Mouse (Mus musculus) ES-Bruce4 (cell line): ENCODE results near the gene Mtln. TPM values are rescaled to one million over a fixed set of nuclear protein-coding genes. Genes with fewer than 3 reads are reported as not detected.

Experiments
- H3K27ac ChIP-seq: 2 replicates; pipeline ENCODE4 v1.5.1; 2012; ENCODE audit warnings: low read length, inconsistent platforms; ENCODE audit not compliant: insufficient read depth
- H3K27me3 ChIP-seq: 2 replicates; pipeline ENCODE4 v1.6.1; 2012; ENCODE audit warnings: mild to moderate bottlenecking, low read length, inconsistent platforms; ENCODE audit not compliant: control insufficient read depth, poor library complexity, insufficient read depth, severe bottlenecking
- H3K36me3 ChIP-seq: 2 replicates; pipeline ENCODE4 v1.6.1; 2012; ENCODE audit warnings: inconsistent platforms, mild to moderate bottlenecking, low read length, moderate library complexity; ENCODE audit not compliant: control insufficient read depth, poor library complexity, insufficient read depth, severe bottlenecking
- H3K4me1 ChIP-seq: one replicate; pipeline ENCODE4 v1.8.1; 2011; ENCODE audit warnings: low read length; ENCODE audit not compliant: control insufficient read depth, insufficient read depth
- H3K4me3 ChIP-seq: 2 replicates; pipeline ENCODE4 v1.5.1; 2011; ENCODE audit warnings: low read depth, mild to moderate bottlenecking, low read length
- H3K9ac ChIP-seq: 2 replicates; pipeline ENCODE4 v1.6.1; 2012; ENCODE audit warnings: low read depth, mild to moderate bottlenecking, inconsistent platforms; ENCODE audit not compliant: poor library complexity, severe bottlenecking
- H3K9me3 ChIP-seq: replicated peaks from 2 replicates; pipeline ENCODE4 v1.6.1; 2012; ENCODE audit warnings: mild to moderate bottlenecking, low read length, inconsistent platforms; ENCODE audit not compliant: control insufficient read depth, poor library complexity, insufficient read depth, severe bottlenecking
- CTCF ChIP-seq: IDR thresholded peaks from one replicate; pipeline ENCODE4 v1.8.1; 2011; ENCODE audit warnings: low read depth, low read length
- EP300 ChIP-seq: IDR thresholded peaks from 2 replicates; pipeline ENCODE4 v1.6.1; 2011; ENCODE audit warnings: low read depth, low read length; ENCODE audit not compliant: insufficient read depth
- POLR2A ChIP-seq: IDR thresholded peaks from one replicate; pipeline ENCODE4 v1.8.1; 2011; ENCODE audit warnings: low read length; ENCODE audit not compliant: insufficient read depth
- polyA plus RNA-seq: library from polyadenylated mRNA; stranded (reverse); fragments of >200 nt; gene quantifications from 2 replicates; pipeline ENCODE4 v1.2.4, GENCODE M21; 2011; ENCODE audit warnings: low read depth; ENCODE audit not compliant: missing spikeins, insufficient read depth, insufficient read length

Mtln gene
- polyA plus RNA-seq, 1 experiment: 16.6 TPM

- Histone ChIP-seq H3K27ac (no peak overlapping the region), H3K4me1 (peaks cover 2% of the 10 kb centered on the region), H3K27me3 (no peaks in the 10 kb centered on the region), H3K36me3 (no peaks in the 10 kb centered on the region; the same call in 1 of the 2 replicates), H3K9me3 (no peaks in the 10 kb centered on the region), H3K9ac (no peak overlapping the region), H3K4me3 (no peak overlapping the region)
- no peak for TF ChIP-seq CTCF
- TF ChIP-seq POLR2A: no peak
- TF ChIP-seq EP300: no peak
Observed at GRCm38 (mm10) chr2:127778451-127778850, 13.8 kb downstream of the Mtln start.

- Histone ChIP-seq H3K27me3 (no peaks in the 10 kb centered on the region), H3K9ac (no peak overlapping the region), H3K36me3 (no peaks in the 10 kb centered on the region; the same call in 1 of the 2 replicates), H3K27ac (no peak overlapping the region), H3K9me3 (no peaks in the 10 kb centered on the region), H3K4me1 (peaks cover 2% of the 10 kb centered on the region), H3K4me3 (no peak overlapping the region)
- TF ChIP-seq CTCF (no peak), EP300 (no peak), POLR2A (no peak)
Observed at GRCm38 (mm10) chr2:127775013-127775412, 17.3 kb downstream of the Mtln start.

GRCm38 (mm10) chr2:127774578-127774941 lies 17.7 kb downstream of the Mtln start:
- Histone ChIP-seq H3K9ac (no peak overlapping the region), H3K4me3 (no peak overlapping the region), H3K4me1 (peaks cover 2% of the 10 kb centered on the region), H3K36me3 (no peaks in the 10 kb centered on the region; the same call in 1 of the 2 replicates), H3K27me3 (no peaks in the 10 kb centered on the region), H3K27ac (no peak overlapping the region), H3K9me3 (no peaks in the 10 kb centered on the region)
- no peak for TF ChIP-seq EP300
- no peak for TF ChIP-seq CTCF
- no peak for TF ChIP-seq POLR2A

GRCm38 (mm10) chr2:127773938-127774577 lies 18.2 kb downstream of the Mtln start:
- Histone ChIP-seq H3K36me3 (no peaks in the 10 kb centered on the region; the same call in 1 of the 2 replicates), H3K27ac (no peak overlapping the region), H3K9me3 (no peaks in the 10 kb centered on the region), H3K4me1 (peaks cover 2% of the 10 kb centered on the region), H3K9ac (no peak overlapping the region), H3K4me3 (peak overlapping the region; percentile 18; the same call in 1 of the 2 replicates), H3K27me3 (no peaks in the 10 kb centered on the region)
- TF ChIP-seq POLR2A (no peak), EP300 (no peak), CTCF (no peak)

DNA sequence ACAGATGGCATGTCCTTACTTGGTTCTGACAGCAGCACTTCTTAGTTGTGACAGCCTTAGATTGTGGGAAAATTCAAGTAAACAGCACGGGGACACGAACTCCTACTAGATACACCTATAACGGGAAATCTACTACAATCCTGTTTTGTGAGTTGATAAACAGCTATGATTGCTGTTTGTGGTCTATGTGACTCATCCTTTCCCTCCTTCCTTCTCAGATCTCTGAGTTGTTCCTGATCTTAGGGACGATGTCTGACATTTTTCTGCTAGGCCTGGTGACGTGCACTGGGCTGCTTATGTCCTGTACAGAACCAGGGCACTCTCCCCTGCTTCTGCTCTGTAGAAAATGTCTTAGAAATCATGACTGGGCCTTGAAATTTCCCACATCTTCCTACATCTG lies 30.7 kb downstream of the Mtln start:
- Histone ChIP-seq H3K9me3 (no peaks in the 10 kb centered on the region), H3K36me3 (no peaks in the 10 kb centered on the region), H3K4me3 (no peak overlapping the region), H3K27me3 (no peaks in the 10 kb centered on the region), H3K4me1 (no peaks in the 10 kb centered on the region), H3K9ac (no peak overlapping the region), H3K27ac (no peak overlapping the region)
- no peak for TF ChIP-seq EP300
- no peak for TF ChIP-seq POLR2A
- no peak for TF ChIP-seq CTCF

DNA sequence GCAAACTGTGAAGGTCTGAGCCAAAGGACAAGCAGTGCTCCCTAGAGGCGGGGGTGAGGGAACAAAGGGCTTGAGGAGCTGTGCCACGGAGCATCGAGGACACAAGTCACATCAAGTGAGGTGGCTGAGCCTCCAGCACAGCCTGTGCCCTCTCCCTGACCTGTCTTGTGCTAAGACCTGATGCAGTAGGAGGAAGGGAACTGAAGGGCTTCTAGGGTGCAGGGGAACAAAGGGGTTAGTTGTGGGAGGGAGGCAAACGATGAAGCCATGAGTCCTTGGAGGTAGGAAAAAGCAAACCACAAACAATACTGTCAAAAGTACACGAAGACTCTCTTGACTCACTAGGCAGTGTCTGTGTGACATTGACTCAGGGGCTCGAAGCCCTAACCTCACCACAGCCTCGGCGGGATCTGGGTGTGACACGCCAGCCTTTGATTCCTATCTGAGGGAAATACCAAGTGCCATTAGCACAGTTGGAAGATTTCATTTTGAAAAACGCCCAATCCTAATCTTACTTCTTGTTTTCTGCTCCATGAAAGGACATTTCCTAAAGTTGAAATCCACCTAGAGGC lies 31.8 kb downstream of the Mtln start:
- H3K4me1 ChIP-seq: no peaks in the 10 kb centered on the region
- no peaks in the 10 kb centered on the region for H3K9me3 ChIP-seq
- H3K36me3 ChIP-seq: no peaks in the 10 kb centered on the region
- no peak overlapping the region for H3K4me3 ChIP-seq
- H3K9ac ChIP-seq: no peak overlapping the region
- H3K27ac ChIP-seq: no peak overlapping the region
- TF ChIP-seq CTCF (no peak), EP300 (no peak), POLR2A (no peak)
- H3K27me3 ChIP-seq: no peaks in the 10 kb centered on the region
